Mouse (Mus musculus): ENCODE data around the gene Limk2.

Limk2 gene

GRCm38 (mm10) chr11:3408997-3409732 lies at the start of gene Limk2:
TSS of gene Limk2 (minus strand) at chr11:3409189.
- peak; percentile 94 for DNase-seq (ENCODE audit: low spot score)

- DNase-seq (ENCODE audit: low spot score): no peak
Measured at GRCm38 (mm10) chr11:3458428-3459104, 49.6 kb upstream of the Limk2 start.

- no peak for DNase-seq (ENCODE audit: low spot score)
Measured at GRCm38 (mm10) chr11:3456354-3456753, 47.4 kb upstream of the Limk2 start.

GRCm38 (mm10) chr11:3454506-3454905 lies 45.5 kb upstream of the Limk2 start:
- DNase-seq (ENCODE audit: low spot score): no peak

GRCm38 (mm10) chr11:3453467-3453866 lies 44.5 kb upstream of the Limk2 start:
- no peak for DNase-seq (ENCODE audit: low spot score)

GRCm38 (mm10) chr11:3452769-3453168 lies 43.8 kb upstream of the Limk2 start:
- peak; percentile 58 for DNase-seq (ENCODE audit: low spot score)

GRCm38 (mm10) chr11:3452167-3452639 lies 43.2 kb upstream of the Limk2 start, which contains the start of gene Rnf185:
TSS of gene Rnf185 (minus strand) at chr11:3452363.
- peak; percentile 94 for DNase-seq (ENCODE audit: low spot score)

GRCm38 (mm10) chr11:3451701-3452163 lies 42.7 kb upstream of the Limk2 start:
- peak; percentile 55 for DNase-seq (ENCODE audit: low spot score)

GRCm38 (mm10) chr11:3444875-3445274 lies 35.9 kb upstream of the Limk2 start:
- no peak for DNase-seq (ENCODE audit: low spot score)

GRCm38 (mm10) chr11:3443091-3443490 lies 34.1 kb upstream of the Limk2 start:
- DNase-seq (ENCODE audit: low spot score): no peak

- DNase-seq (ENCODE audit: low spot score): no peak
Measured at GRCm38 (mm10) chr11:3442677-3443076, 33.7 kb upstream of the Limk2 start.

GRCm38 (mm10) chr11:3441696-3442443 lies 32.9 kb upstream of the Limk2 start:
- no peak for DNase-seq (ENCODE audit: low spot score)

- DNase-seq (ENCODE audit: low spot score): no peak
Measured at GRCm38 (mm10) chr11:3437621-3438020, 28.6 kb upstream of the Limk2 start.

- no peak for DNase-seq (ENCODE audit: low spot score)
Measured at GRCm38 (mm10) chr11:3433809-3434208, 24.8 kb upstream of the Limk2 start.

GRCm38 (mm10) chr11:3431976-3432603 lies 23.1 kb upstream of the Limk2 start:
- no peak for DNase-seq (ENCODE audit: low spot score)

GRCm38 (mm10) chr11:3431515-3431914 lies 22.5 kb upstream of the Limk2 start:
- DNase-seq (ENCODE audit: low spot score): no peak

- no peak for DNase-seq (ENCODE audit: low spot score)
Measured at GRCm38 (mm10) chr11:3428632-3429031, 19.6 kb upstream of the Limk2 start.

GRCm38 (mm10) chr11:3427697-3428230 lies 18.8 kb upstream of the Limk2 start:
- DNase-seq (ENCODE audit: low spot score): no peak

GRCm38 (mm10) chr11:3422242-3422641 lies 13.3 kb upstream of the Limk2 start:
- no peak for DNase-seq (ENCODE audit: low spot score)

GRCm38 (mm10) chr11:3418741-3419140 lies 9.8 kb upstream of the Limk2 start:
- DNase-seq (ENCODE audit: low spot score): no peak

- no peak for DNase-seq (ENCODE audit: low spot score)
Measured at GRCm38 (mm10) chr11:3417795-3418194, 8.8 kb upstream of the Limk2 start.

GRCm38 (mm10) chr11:3416399-3416798 lies 7.4 kb upstream of the Limk2 start:
- no peak for DNase-seq (ENCODE audit: low spot score)
